Mouse (Mus musculus) retina, adult 2 months (tissue): ENCODE results near the gene Nme6.
"Not testable (repeated sequence)": the region's sequence is repeated elsewhere in the genome, so short reads cannot be mapped to it uniquely, and the experiment has no call there.

ENCODE experiments used
- DNase-seq: peaks from one replicate; pipeline ENCODE4 v3.0.0-alpha.2; 2012; ENCODE audit warnings: low read depth, low spot score

The Nme6 gene

GRCm38 (mm10) chr9:109832391-109833087 is at the start of gene Nme6:
TSS of gene Nme6 (plus strand) at chr9:109832749.
- DNase-seq = peak; percentile 77

GRCm38 (mm10) chr9:109790570-109790969 is 42.0 kb upstream of the Nme6 start, which contains the start of gene Fbxw27:
TSS of gene Fbxw27 (minus strand) at chr9:109790670.
- DNase-seq = not testable (repeated sequence)

DNA sequence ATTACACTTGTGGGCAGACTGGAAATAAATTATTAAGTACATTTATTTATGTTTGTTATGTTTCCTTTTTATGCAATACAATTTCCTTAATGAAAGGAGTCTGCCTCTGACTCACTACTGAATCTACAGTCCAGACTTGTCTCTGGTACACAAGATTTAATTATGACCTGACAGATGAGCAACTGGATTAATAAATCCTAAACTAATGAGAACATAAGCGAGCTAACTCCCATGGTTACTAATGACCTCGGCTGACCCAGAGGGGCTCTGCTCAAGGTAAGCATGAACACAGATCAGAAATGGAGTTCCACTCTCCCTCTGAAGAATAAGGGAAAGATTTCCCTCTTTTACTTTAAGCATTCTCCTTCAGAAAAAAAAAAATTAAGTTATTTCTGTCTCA is 37.3 kb upstream of the Nme6 start:
- DNase-seq = no peak

DNA sequence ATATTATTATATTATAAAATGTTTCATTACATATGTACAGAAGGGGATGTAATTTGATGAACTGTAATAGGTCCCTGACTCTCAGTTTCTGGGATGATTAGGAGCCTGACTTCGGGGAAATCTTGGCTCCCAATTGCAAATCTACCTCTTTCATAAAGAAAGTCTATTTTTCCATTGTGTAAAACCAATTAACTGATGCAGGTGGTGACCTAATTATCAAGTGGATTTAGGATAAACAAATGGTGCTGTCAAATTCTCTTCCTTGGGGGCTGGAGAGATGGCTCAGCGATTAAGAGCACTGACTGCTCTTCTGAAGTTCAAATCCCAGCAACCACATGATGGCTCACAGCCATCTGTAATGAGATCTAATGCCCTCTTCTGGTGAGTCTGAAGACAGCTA is 36.7 kb upstream of the Nme6 start:
- DNase-seq = no peak

DNA sequence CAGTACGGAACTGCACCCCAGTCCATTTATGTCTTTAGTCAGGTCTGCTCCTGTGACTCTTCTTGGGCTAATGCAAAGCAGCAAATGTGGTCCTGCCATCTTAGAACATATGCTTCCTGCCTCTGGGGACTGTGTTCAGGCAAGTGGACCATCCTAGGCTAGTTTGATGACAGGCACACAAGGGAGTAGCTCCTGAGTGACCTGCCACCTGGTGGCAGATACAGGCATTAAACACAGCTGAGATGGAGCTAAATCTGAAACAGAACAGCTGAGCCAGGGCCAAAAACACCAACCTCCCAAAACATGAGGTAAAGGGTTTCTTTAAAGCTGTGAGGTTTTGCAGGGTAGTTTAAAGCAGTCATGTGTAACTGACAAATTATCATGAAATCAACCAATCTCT is 34.5 kb upstream of the Nme6 start:
- DNase-seq = no peak

GRCm38 (mm10) chr9:109805596-109805995 is 27.0 kb upstream of the Nme6 start:
- not testable (repeated sequence) for DNase-seq

DNA sequence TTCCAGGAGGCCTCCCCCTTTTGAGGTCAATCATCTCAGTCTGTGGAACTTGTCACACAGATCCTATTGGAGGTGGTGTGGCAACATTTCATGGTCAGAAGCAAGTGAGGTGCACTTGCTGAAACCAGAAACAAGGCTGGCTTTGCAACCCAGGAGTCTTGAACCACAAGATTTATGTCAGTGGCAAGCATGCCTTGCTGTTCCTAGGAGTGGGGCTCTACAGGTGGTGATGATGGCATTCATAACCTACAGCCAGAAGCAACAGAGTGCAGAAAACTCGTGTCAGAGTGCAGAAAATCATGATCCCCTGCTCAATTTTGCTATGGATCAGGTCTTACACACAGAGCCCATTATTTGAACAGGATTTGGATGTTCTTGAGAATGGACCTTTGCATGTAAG is 26.3 kb upstream of the Nme6 start:
- DNase-seq = no peak

DNA sequence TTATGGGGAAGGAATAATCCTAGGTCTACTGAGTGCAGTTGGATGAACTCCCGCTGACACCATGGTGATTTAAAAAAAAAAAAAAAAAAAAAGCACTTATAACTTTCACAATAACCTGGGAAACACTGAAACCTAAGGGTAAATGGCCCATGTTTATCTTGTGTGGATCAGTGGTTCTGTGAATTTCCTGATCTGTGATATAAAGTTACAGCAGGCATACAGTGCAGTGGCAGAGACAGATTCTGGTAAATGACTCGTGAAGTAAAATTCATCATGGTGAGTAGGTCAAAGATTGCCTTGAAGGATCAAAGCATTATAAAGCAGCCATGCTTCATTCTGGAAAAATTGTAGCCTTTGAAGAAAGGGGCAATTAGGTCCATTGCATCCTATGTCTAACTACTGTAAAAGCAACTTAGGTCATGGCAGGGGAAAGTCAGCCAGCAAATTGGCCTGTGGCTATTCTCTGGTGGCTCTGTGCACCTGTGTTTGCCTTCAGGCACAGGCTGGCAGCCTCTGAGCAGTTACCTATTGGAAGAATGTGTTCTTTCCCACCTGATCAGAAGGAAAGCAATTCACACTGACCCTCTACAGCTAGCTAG is 25.8 kb upstream of the Nme6 start:
- DNase-seq = no peak

DNA sequence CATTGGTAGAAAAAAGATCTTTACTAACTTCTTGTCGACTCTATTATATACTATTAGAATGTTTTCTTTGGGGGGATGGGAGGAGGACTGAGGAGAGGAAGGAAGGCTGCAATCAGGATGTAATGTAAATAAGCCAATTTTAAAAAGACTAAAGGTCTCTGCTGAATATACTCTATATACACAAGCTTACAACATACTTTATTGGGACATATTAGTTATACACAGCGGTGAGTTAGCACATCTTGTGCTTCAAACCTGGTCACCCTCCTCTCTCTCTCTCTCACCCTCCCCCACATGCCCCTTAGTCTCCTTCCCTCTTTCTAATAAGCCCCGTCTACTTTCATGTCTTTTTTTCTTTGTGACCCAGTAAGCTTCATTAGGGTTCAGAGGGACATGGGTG is 24.7 kb upstream of the Nme6 start:
- no peak for DNase-seq

- DNase-seq = no peak
These were observed 20.6 kb upstream of the Nme6 start, which contains the start of gene Spink8 for GRCm38 (mm10) chr9:109811980-109812379. TSS of gene Spink8 (plus strand) at chr9:109812280.

GRCm38 (mm10) chr9:109813424-109813823 is 19.1 kb upstream of the Nme6 start:
- DNase-seq = no peak

DNA sequence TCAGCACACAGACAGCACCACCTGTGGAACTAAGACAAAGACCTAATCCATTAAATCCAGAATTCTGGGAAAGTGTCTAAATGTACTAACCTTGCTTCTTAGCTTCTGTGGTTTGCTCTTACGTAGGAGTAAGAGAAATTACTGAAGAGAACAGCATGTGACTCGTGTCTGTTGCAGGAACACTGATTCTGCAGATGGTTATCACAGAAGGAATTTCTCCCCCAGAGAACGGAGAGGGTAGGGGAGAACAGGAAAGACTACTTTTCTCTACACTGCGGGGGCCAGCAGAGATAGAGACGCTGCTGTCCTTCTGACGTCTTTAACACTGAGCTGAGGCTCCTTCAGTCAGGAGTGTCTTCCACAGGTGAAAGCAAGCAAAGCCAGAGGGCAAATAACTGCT is 16.2 kb upstream of the Nme6 start:
- DNase-seq = no peak

DNA sequence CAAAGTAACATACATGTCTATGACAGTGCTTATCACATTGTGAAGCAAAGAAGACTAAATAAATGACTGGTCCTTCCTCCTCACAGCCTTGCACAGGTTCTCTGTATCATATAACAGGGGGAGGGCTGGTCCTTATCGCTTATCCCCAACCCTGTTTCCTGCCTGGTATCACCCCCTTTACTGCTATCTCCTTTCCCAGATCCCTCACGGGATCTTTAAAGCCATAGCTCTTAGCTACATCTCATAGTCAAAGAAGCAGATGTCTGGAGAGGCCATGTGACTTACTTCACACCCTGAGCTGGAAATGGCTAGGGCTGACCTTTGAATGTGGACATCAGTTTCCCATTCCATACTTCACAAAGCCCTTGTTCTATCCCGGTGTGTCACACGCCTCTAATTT is 6.8 kb upstream of the Nme6 start:
- DNase-seq = no peak

- no peak for DNase-seq
These were observed 6.4 kb upstream of the Nme6 start for GRCm38 (mm10) chr9:109826181-109826580.

DNA sequence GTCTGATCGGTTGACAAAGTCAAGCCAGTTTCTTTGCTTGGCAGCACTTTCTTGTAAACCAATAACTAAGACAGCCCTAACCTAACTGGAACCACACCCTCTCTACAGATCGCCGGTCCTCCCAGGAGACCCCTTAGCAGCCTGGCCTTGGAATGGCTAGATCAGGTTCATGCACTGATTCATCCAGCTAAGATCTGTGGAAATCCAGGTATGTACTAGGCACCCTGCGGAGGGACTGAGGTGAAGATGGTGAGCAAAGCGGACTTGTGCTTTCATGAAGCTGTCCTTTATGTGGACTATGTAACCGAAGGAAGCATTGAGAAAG is 501 bp downstream of the Nme6 start:
- DNase-seq = no peak

GRCm38 (mm10) chr9:109849312-109849758 is 16.8 kb downstream of the Nme6 start, which contains the start of gene Camp:
TSS of gene Camp (minus strand) at chr9:109849617.
- DNase-seq = no peak

GRCm38 (mm10) chr9:109850099-109850498 is 17.6 kb downstream of the Nme6 start:
- DNase-seq = no peak

- no peak for DNase-seq
These were observed 21.8 kb downstream of the Nme6 start for GRCm38 (mm10) chr9:109854341-109854740.

DNA sequence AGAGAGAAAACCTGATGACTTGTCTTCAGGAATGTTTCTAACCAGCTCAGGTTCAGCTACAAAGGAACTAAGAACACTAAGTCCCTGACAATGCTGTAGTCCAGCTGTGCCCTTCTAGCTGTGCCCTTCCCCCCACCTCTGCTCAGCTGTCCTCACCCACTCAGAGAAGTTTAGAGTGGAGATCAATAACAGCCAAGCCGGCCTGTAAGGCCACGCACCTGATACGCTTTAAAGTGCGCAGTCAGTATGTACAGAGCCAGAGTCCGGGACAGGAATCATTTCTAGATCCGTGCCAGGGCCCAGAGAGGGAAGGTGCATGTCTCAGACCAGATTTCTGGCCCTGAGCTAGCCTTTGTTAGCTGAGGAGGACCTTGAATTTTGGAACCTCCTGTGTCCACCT is 23.4 kb downstream of the Nme6 start:
- no peak for DNase-seq

- peak; percentile 32 for DNase-seq
These were observed 30.0 kb downstream of the Nme6 start for GRCm38 (mm10) chr9:109862397-109863044.

GRCm38 (mm10) chr9:109863085-109863484 is 30.5 kb downstream of the Nme6 start:
- DNase-seq = no peak

DNA sequence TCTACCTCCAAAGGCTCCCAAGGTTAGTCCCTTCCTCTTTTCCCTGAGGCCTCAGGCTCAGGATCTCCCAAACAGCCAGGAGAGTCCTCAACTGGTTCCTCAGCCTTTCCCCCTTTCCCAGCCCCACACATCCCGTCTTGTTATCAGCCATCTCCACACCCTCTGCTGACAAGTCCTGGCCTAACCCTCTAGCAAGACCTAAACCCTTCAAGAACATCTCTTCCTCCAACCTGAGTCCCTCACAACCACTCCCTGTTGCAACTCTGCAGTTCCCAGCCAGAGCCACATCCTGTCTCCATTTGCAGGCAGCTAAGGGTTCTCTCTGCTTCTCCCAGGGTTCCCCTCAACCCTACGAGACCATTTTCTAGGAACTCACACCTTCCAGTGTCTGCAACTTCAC is 33.7 kb downstream of the Nme6 start:
- DNase-seq = no peak
